Mouse (Mus musculus): ENCODE measurements around the gene 4933407L21Rik.

4933407L21Rik gene

DNA sequence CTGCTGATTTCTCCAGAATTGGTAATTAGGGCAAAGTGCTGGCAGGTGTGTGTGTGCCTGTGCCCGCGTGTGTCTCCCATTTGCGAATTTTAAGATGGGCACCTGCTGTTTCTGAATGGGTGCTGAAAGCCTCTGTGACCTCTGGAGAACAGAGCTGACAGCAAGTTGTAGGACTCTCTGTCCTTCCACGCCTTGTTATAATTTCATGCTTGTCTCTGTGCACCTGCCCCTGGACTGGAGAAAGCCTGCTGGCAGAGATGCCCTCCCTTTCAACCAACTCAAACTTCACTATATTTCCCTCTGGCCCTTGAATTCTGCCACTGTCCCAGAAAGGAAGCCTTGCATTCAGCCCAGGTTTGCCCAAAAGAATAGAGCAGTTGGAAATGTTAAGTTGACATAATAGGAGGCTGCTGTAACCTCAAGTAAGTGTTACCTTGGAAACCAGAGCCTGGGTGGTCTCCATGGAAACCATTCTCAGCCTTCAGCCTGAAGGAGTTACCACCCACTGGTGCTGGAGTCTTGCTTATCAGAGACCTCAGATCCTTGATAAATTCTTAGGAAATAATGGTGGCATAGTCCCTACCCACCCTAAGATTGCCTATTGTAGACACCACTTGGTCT, 11.3 kb upstream of the 4933407L21Rik start:
- no peak for DNase-seq

GRCm38 (mm10) chr1:85919621-85920020, 8.7 kb upstream of the 4933407L21Rik start:
- no peak for DNase-seq

- no peak for DNase-seq
Observed at GRCm38 (mm10) chr1:85921725-85922124, 6.6 kb upstream of the 4933407L21Rik start.

- DNase-seq, result no peak
Observed at GRCm38 (mm10) chr1:85922127-85922864, 6.0 kb upstream of the 4933407L21Rik start.

DNA sequence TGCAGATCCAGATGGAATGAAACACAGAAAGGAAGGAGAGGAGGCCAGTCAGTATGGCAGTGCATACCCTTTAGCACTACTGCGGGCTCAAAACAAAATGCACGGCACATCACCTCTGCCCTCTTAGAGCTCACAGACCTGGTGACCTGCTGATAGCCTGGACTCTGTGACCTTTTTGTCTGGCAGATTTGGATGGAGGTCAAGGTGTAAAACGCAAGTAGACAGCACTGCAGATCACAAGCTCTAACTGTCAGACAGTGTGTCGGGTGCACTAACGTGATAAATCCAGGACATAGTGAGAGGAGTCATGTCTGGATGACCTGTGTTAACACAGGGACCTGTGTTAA, 5.4 kb upstream of the 4933407L21Rik start:
- DNase-seq, result no peak

GRCm38 (mm10) chr1:85925183-85925582, 3.1 kb upstream of the 4933407L21Rik start:
- DNase-seq, result no peak

DNA sequence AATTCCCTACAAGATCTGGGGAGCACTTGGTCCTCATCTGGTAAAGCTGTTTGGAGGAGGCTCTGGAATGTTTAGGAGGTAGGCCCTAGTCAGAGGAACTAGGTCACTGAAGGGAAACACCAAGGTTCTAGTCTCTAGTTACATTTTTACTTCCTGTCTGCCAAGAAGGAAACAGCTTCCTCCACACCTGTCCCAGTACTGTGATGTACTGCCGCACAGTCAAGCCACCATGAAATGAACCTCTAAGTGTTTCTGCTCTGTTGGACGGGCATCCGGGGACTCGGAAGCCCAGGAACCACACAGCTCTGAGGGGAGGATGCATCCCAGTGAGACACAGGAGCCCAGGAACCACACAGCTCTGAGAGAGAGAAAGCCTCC, 394 bp downstream of the 4933407L21Rik start:
- no peak for DNase-seq

DNA sequence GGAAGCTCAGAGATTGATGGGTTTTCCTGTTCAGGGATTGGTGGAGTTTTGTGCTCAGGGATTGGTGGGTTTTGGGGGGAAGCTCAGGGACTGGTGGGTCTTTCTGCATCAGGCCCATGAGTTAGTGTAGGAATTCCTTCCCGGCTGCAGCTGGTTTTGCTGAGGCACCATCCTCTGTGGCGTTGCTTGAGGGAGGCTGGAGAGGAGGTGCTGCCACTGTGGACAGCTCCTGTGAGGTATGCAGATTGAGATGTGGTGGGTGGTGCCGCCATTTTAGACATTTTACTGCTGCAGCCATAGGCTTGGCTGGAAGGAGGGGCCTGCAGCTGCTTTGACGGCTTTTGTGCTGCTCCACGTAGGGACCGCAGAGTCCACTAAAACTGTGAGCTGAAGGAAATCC, 1.1 kb downstream of the 4933407L21Rik start:
- no peak for DNase-seq

GRCm38 (mm10) chr1:85931170-85931569, 2.9 kb downstream of the 4933407L21Rik start:
- DNase-seq, result no peak

DNA sequence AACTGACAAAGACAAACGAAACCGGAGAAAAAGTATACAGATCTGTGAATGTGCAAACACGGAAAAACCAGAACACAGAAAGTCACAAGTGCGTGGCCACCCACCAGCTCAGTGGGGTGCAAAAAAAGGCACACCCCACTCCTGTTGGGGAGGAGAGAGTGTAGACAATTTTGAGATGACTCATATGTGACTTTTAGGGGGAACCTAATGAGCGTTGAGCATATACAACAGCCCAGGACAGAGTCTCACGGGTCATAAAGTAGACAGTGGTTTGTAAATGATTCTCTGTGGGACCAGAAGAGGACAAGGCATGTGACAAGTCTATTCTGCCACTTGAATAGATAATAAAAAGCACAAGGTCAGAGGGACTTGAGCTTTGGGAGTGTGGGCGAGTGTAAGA, 4.9 kb downstream of the 4933407L21Rik start:
- DNase-seq, result no peak

GRCm38 (mm10) chr1:85933631-85934465, 5.6 kb downstream of the 4933407L21Rik start:
- DNase-seq, result no peak

DNA sequence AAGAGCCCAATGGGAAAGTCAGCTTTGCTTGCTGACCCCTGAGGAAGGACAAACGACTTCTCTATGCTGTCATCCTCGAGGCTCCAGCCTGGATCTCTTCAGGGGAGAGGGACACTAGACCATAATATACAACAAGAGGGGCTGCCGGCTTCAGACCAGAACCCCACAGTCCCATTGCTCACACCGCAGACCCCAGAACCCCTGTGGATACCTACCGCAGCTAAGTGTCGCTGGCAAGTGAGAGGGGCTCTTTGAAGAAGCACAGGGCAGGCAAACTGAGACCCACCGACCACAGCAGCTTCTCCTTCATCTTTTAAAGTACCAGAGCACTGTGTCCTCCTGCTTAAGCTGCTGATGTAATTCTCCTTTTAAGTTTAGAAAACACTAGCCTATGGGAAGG, 6.3 kb downstream of the 4933407L21Rik start:
- DNase-seq, result no peak

- peak; percentile 30 for DNase-seq
Observed at GRCm38 (mm10) chr1:85935148-85935852, 7.0 kb downstream of the 4933407L21Rik start.

GRCm38 (mm10) chr1:85936265-85936664, 8.0 kb downstream of the 4933407L21Rik start:
- peak; percentile 12 for DNase-seq

DNA sequence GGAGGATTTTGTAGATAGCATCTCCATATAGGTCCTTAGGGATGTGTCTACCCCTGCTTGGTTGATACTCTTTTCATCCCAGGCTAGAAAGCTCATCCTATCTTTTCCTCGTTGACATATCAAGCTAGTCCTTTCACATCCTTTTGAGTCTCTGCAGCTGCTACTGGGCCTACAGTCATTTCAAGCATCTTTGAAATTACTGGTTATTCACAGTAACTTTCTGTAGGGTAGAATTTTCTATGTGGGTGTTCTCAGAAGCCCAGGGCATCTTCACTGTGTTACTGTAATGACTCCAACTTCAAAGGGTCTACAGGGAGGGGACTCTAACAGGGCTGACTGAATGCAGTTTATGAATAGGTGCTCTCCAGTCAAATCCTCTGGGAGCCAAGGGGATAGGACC, 9.0 kb downstream of the 4933407L21Rik start:
- no peak for DNase-seq

DNA sequence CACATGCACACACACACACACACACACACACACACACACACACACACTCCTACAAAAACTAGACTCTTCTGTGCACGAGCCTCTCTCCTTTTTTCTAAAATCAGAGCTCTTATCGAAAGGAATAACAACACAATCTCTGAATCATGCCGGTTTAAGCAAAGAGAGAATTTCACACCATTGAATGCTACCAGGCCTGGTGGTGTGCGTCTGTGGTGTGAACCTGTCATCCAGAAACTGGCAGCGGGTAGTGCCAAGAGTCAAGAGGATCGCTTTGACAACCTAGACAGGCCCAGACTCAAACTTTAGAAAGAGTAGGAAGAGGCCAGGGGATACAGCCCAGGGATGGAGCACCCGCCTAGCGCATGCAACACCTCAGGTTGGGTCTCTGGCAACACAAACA, 14.0 kb downstream of the 4933407L21Rik start:
- no peak for DNase-seq

- no peak for DNase-seq
Observed at GRCm38 (mm10) chr1:85949085-85949684, 20.9 kb downstream of the 4933407L21Rik start.

- no peak for DNase-seq
Observed at GRCm38 (mm10) chr1:85955150-85955549, 26.9 kb downstream of the 4933407L21Rik start.

- DNase-seq, result no peak
Observed at GRCm38 (mm10) chr1:85957290-85957689, 29.0 kb downstream of the 4933407L21Rik start.

GRCm38 (mm10) chr1:85957942-85958619, 29.8 kb downstream of the 4933407L21Rik start:
- DNase-seq, result no peak

DNA sequence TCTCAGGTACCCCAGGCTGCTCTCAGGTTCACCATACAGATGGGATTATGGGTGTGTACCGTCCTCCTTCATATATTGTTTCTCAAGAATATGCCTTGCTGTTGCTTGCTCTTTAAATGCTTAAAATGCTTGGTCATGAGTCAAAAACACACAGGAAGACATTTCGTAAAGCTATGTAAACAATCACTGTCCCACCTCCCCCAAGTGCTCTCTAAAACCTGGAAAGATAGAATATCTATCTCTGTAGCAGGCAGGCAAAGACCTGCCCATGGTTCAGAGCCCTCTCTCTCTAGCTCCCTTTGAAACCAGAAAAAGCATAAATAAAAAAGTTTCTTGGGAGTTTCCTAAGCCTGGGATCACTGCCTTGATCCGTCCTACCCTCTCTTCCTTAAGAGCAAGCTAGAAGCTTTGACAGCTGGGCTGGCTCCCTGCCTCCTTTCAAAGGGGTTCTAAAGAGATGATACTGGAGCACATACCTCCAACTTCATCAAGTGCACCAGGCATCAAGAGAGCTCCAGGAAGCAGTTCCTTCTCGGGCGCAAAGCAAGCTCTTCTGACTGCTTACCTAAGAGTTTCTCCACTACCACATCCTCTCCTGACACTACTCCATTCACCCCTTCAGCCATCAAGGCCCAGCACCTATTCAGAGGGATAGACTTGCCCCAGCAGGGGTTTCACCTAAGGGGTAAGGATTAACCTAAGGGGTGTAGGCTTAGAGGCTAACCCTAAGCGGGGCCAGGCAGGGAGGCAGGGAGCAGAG, 31.0 kb downstream of the 4933407L21Rik start:
- DNase-seq, result no peak
